Mouse (Mus musculus): Measurements from ENCODE around the gene Rap2a. TPM values are rescaled to one million over a fixed set of nuclear protein-coding genes. Genes with fewer than 3 reads are reported as not detected.

Gene Rap2a
- polyA plus RNA-seq, 1 experiment from 2014 or later = 19.7 TPM

DNA sequence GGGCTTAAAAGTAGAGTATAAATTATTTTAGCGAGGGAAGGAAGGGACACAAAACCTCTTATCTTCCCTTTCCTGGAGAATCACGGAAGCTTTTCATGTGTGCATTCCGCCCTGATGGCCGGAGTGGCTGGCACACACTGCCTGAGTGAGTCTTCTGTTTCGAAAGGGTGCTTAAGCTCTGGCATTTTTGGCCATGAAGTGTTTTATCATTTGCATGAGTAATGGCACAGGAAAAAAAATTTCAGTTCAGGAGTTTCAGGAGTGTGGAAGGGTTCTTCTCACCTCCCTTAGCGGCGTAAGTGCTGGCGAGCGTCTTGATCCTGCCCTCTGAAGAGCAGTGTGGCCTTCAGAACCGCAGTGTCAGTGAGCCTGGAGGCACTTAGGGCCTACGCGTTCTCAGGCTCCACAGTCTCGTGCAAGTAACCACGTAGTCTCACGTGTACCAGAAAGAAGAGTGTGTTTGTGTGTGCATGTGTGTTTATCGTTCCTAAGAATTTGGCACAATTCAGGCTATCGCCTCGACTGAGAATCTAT, 26.8 kb downstream of the Rap2a start:
- Histone ChIP-seq H3K4me1 (ENCODE audit: control insufficient read depth, insufficient read depth, low read length) (no peaks in the 10 kb centered on the region), H3K27me3 (ENCODE audit: control insufficient read depth, insufficient read depth, low read length) (no peaks in the 10 kb centered on the region), H3K4me3 (ENCODE audit: low read depth, low read length) (no peak overlapping the region), H3K36me3 (ENCODE audit: control insufficient read depth, insufficient read depth, low read length) (no peaks in the 10 kb centered on the region), H3K9ac (ENCODE audit: low read length) (no peak overlapping the region), H3K4me2 (no peak overlapping the region), H3K9me3 (ENCODE audit: control insufficient read depth, low read length) (no peaks in the 10 kb centered on the region), H3K27ac (ENCODE audit: low read depth, low read length) (no peak overlapping the region)
- WGBS = 96% methylated on average over 18 of the region's 18 CpGs
- ATAC-seq (ENCODE audit: low FRiP score) (no peak), DNase-seq (ENCODE audit: low spot score, missing footprints) (no peak)

DNA sequence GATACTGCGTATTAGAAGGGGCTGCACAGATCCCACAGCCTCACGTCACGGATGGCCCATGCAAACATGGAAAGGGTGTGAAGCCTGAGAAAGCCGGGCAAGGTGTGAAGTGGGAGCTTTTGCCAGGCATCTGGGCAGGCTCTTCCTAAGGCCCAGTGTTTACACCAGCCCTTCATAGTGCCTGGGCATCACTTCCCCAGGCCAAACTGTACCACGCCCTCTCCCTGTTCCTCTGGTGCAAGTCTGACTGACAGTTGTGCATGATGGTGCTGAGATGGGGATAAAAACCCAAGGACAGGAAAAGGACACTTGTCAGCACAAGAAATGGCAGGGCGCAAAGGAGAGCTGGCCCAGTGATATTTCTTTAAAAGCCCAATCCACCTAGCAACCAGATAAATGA, 27.7 kb downstream of the Rap2a start:
- no peaks in the 10 kb centered on the region for H3K27me3 ChIP-seq (ENCODE audit: control insufficient read depth, insufficient read depth, low read length)
- WGBS = 97% methylated on average over 6 of the region's 6 CpGs
- H3K9me3 ChIP-seq (ENCODE audit: control insufficient read depth, low read length) = no peaks in the 10 kb centered on the region
- ATAC-seq (ENCODE audit: low FRiP score) (no peak), DNase-seq (ENCODE audit: low spot score, missing footprints) (no peak)
- no peak overlapping the region for H3K9ac ChIP-seq (ENCODE audit: low read length)
- H3K4me2 ChIP-seq = no peak overlapping the region
- no peaks in the 10 kb centered on the region for H3K36me3 ChIP-seq (ENCODE audit: control insufficient read depth, insufficient read depth, low read length)
- H3K4me1 ChIP-seq (ENCODE audit: control insufficient read depth, insufficient read depth, low read length) = no peaks in the 10 kb centered on the region
- no peak overlapping the region for H3K27ac ChIP-seq (ENCODE audit: low read depth, low read length)
- H3K4me3 ChIP-seq (ENCODE audit: low read depth, low read length) = no peak overlapping the region

DNA sequence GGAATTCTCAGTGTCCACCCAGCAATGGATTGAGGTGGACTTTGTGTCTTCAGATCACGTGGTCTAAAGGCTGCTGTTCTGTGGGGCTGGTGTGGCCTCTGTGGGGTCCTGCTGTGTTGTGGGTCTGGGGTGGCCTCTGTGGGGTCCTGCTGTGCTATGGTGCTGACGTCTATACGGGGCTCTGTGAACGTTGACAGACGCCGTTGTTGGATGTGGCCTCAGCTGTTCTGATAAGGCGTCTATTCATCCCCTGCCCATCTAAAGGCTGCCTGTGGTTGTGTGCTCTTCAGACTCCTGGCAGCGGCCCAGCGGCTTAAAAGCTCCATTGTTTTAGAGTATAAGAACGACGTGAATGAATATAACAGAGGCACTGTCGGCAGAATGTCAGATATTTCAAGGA, 29.3 kb downstream of the Rap2a start:
- Histone ChIP-seq H3K9me3 (ENCODE audit: control insufficient read depth, low read length) (no peaks in the 10 kb centered on the region), H3K4me1 (ENCODE audit: control insufficient read depth, insufficient read depth, low read length) (no peaks in the 10 kb centered on the region), H3K36me3 (ENCODE audit: control insufficient read depth, insufficient read depth, low read length) (no peaks in the 10 kb centered on the region), H3K27me3 (ENCODE audit: control insufficient read depth, insufficient read depth, low read length) (no peaks in the 10 kb centered on the region), H3K4me2 (no peak overlapping the region), H3K4me3 (ENCODE audit: low read depth, low read length) (no peak overlapping the region), H3K9ac (ENCODE audit: low read length) (no peak overlapping the region), H3K27ac (ENCODE audit: low read depth, low read length) (no peak overlapping the region)
- 75% methylated on average over 12 of the region's 12 CpGs for WGBS
- DNase-seq (ENCODE audit: low spot score, missing footprints) (no peak), ATAC-seq (ENCODE audit: low FRiP score) (0 out of 2 replicates have a peak, but pooled peaks have one; percentile 24)

DNA sequence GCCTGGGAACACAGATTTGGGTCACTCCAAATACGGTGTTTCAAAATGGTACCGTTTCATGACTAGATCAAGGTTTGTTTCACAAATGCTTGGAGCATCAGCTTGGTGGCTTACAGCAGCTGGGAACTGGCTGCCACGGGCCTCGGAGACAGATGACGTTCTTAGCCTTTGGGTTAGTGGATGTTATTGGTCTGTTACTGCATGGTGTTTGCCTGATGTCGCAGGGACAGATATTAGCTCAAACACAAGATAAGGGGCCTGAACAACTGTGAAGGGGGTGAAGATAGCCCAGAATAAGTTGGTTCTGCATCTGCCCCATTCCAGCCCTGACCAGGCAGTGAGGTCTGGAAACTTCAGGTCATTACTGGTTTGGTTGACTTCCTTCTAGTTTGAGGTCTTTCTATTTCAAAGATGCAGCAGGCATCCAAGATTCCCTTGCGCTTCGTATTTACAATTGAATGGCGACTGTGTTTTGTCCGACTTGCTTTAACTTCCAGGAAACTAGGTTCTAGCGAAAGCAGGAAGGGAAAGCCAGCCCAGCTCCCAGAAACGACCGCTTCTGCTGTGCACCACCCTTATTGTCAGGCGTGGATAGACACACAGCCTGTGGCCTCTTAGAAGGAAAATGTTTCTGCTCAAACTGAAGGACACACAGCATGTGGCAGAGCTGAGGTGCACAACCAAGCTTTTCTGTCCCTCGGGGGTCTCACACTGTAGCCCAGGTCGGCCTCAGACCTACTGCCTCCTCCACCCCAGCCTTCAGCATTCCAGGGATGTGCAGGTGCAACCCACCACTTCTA, 30.5 kb downstream of the Rap2a start:
- H3K36me3 ChIP-seq (ENCODE audit: control insufficient read depth, insufficient read depth, low read length) = no peaks in the 10 kb centered on the region
- no peak overlapping the region for H3K4me2 ChIP-seq
- no peaks in the 10 kb centered on the region for H3K4me1 ChIP-seq (ENCODE audit: control insufficient read depth, insufficient read depth, low read length)
- H3K27me3 ChIP-seq (ENCODE audit: control insufficient read depth, insufficient read depth, low read length) = no peaks in the 10 kb centered on the region
- H3K9me3 ChIP-seq (ENCODE audit: control insufficient read depth, low read length) = no peaks in the 10 kb centered on the region
- H3K9ac ChIP-seq (ENCODE audit: low read length) = no peak overlapping the region
- H3K4me3 ChIP-seq (ENCODE audit: low read depth, low read length) = no peak overlapping the region
- DNase-seq (ENCODE audit: low spot score, missing footprints) (no peak), ATAC-seq (ENCODE audit: low FRiP score) (no peak)
- H3K27ac ChIP-seq (ENCODE audit: low read depth, low read length) = no peak overlapping the region
- 91% methylated on average over 16 of the region's 16 CpGs for WGBS

DNA sequence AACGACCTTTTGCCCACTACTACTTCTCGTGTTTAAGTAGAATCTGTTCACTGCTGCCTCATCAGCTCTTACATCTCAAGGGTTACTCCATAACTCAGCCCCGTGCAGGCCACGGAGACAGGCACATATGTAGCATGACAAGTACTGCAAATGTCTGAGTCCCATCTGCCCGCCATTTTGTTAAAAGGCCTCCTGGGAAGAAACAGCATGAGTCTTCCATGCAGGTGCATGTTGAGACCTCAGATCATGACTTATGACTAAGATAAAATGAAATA, 31.1 kb downstream of the Rap2a start:
- no peak for ATAC-seq (ENCODE audit: low FRiP score)
- H3K4me2 ChIP-seq = no peak overlapping the region
- H3K27me3 ChIP-seq (ENCODE audit: control insufficient read depth, insufficient read depth, low read length) = no peaks in the 10 kb centered on the region
- DNase-seq (ENCODE audit: low spot score, missing footprints) = no peak
- H3K9me3 ChIP-seq (ENCODE audit: control insufficient read depth, low read length) = no peaks in the 10 kb centered on the region
- H3K4me1 ChIP-seq (ENCODE audit: control insufficient read depth, insufficient read depth, low read length) = no peaks in the 10 kb centered on the region
- H3K27ac ChIP-seq (ENCODE audit: low read depth, low read length) = no peak overlapping the region
- no peak overlapping the region for H3K4me3 ChIP-seq (ENCODE audit: low read depth, low read length)
- no peaks in the 10 kb centered on the region for H3K36me3 ChIP-seq (ENCODE audit: control insufficient read depth, insufficient read depth, low read length)
- H3K9ac ChIP-seq (ENCODE audit: low read length) = no peak overlapping the region
- WGBS = 92% methylated on average over 5 of the region's 5 CpGs

DNA sequence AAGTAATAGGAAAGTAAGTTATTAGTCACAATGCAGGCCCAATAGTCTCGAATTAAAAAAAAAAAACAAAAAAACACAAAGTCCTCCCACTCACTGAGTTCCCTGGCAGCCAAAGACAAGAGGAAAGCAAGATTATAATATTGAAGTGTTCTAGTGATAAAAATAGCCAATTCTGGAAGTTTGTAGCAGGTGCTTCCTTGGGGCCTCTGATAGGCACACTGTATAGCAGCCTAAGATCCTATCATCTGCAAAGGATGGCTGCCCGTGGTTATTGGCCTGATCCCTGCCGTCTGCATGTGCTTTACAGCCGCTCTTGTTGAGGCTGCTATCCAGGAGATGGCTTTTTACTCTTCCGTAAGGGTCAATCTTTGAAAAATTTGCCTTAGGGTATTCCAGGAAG, 33.6 kb downstream of the Rap2a start:
- H3K9ac ChIP-seq (ENCODE audit: low read length) = no peak overlapping the region
- no peaks in the 10 kb centered on the region for H3K4me1 ChIP-seq (ENCODE audit: control insufficient read depth, insufficient read depth, low read length)
- H3K36me3 ChIP-seq (ENCODE audit: control insufficient read depth, insufficient read depth, low read length) = no peaks in the 10 kb centered on the region
- H3K27ac ChIP-seq (ENCODE audit: low read depth, low read length) = no peak overlapping the region
- DNase-seq (ENCODE audit: low spot score, missing footprints) (no peak), ATAC-seq (ENCODE audit: low FRiP score) (no peak)
- no peaks in the 10 kb centered on the region for H3K9me3 ChIP-seq (ENCODE audit: control insufficient read depth, low read length)
- 89% methylated on average over 5 of the region's 5 CpGs for WGBS
- no peaks in the 10 kb centered on the region for H3K27me3 ChIP-seq (ENCODE audit: control insufficient read depth, insufficient read depth, low read length)
- H3K4me3 ChIP-seq (ENCODE audit: low read depth, low read length) = no peak overlapping the region
- no peak overlapping the region for H3K4me2 ChIP-seq

DNA sequence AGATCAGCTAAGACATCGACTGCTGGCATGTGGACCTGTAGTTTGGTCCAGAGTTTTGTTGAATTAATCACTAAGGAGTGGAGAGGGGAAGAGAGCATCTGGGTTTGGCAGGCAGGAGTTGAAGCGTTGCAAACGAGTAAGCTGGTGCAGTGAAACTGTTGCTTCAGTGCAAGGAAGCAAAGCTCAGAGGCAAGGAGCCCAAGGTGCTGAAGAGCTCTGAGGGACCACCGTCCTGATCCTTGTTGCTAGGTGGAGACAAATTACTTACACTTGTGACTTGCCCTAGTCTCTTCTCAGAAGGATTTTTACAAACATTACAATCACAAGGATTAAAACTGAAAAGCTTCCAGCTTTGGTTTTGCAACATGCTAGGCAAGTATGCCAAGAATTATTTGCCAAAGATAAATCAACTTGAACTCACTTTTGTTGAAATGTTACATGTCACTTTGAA, 36.6 kb downstream of the Rap2a start:
- Histone ChIP-seq H3K36me3 (ENCODE audit: control insufficient read depth, insufficient read depth, low read length) (no peaks in the 10 kb centered on the region), H3K4me3 (ENCODE audit: low read depth, low read length) (no peak overlapping the region), H3K4me2 (no peak overlapping the region), H3K27me3 (ENCODE audit: control insufficient read depth, insufficient read depth, low read length) (no peaks in the 10 kb centered on the region), H3K9me3 (ENCODE audit: control insufficient read depth, low read length) (no peaks in the 10 kb centered on the region), H3K9ac (ENCODE audit: low read length) (no peak overlapping the region), H3K4me1 (ENCODE audit: control insufficient read depth, insufficient read depth, low read length) (no peaks in the 10 kb centered on the region), H3K27ac (ENCODE audit: low read depth, low read length) (no peak overlapping the region)
- 86% methylated on average over 4 of the region's 4 CpGs for WGBS
- no peak for ATAC-seq (ENCODE audit: low FRiP score)
- DNase-seq (ENCODE audit: low spot score, missing footprints) = no peak

DNA sequence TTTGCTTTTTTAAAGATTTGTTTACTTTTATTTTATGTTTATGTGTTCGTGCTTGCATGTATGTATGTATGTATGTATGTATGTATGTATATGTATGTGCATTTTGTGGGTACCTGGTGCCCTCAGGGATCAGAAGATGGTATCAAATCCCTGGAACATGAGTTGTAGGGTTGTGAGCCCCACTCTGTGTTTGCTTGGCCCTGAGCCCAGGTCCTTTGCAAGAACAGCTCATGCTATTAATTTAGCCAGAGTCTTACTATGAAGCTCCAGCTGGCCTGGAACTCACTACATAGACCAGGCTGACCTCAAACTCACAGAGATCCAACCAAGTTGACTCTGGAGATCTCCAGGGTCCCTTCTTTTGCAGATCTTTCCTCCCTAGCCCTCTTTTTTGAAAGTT, 37.1 kb downstream of the Rap2a start:
- H3K4me2 ChIP-seq = no peak overlapping the region
- no peak overlapping the region for H3K4me3 ChIP-seq (ENCODE audit: low read depth, low read length)
- H3K9ac ChIP-seq (ENCODE audit: low read length) = no peak overlapping the region
- no peaks in the 10 kb centered on the region for H3K36me3 ChIP-seq (ENCODE audit: control insufficient read depth, insufficient read depth, low read length)
- no peak for ATAC-seq (ENCODE audit: low FRiP score)
- H3K4me1 ChIP-seq (ENCODE audit: control insufficient read depth, insufficient read depth, low read length) = no peaks in the 10 kb centered on the region
- H3K9me3 ChIP-seq (ENCODE audit: control insufficient read depth, low read length) = no peaks in the 10 kb centered on the region
- no peak overlapping the region for H3K27ac ChIP-seq (ENCODE audit: low read depth, low read length)
- 74% methylated on average over 1 of the region's 1 CpGs for WGBS
- H3K27me3 ChIP-seq (ENCODE audit: control insufficient read depth, insufficient read depth, low read length) = no peaks in the 10 kb centered on the region
- DNase-seq (ENCODE audit: low spot score, missing footprints) = no peak

DNA sequence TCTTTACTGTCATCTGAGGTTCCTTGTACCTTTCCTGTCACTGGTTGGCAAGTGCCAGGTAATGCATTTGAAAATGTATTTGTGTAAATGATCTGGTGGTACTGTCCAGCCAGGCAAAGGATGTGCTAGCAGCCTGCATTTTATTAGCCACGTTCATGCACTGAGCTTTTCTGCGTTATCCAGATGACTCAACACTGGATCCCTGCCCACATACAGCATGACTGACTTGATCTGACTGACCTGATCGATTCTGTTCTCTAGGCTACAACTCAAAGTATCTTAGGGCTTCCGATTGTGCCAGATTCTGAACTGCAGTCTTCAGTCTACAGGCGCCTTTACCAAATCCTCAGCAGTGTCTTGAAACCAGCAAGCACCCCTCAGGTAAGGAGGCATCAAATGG, 40.5 kb downstream of the Rap2a start:
- no peaks in the 10 kb centered on the region for H3K4me1 ChIP-seq (ENCODE audit: control insufficient read depth, insufficient read depth, low read length)
- no peak overlapping the region for H3K4me3 ChIP-seq (ENCODE audit: low read depth, low read length)
- H3K4me2 ChIP-seq = no peak overlapping the region
- no peaks in the 10 kb centered on the region for H3K9me3 ChIP-seq (ENCODE audit: control insufficient read depth, low read length)
- WGBS = 88% methylated on average over 5 of the region's 5 CpGs
- H3K27ac ChIP-seq (ENCODE audit: low read depth, low read length) = no peak overlapping the region
- ATAC-seq (ENCODE audit: low FRiP score) = no peak
- H3K36me3 ChIP-seq (ENCODE audit: control insufficient read depth, insufficient read depth, low read length) = no peaks in the 10 kb centered on the region
- no peak for DNase-seq (ENCODE audit: low spot score, missing footprints)
- no peaks in the 10 kb centered on the region for H3K27me3 ChIP-seq (ENCODE audit: control insufficient read depth, insufficient read depth, low read length)
- no peak overlapping the region for H3K9ac ChIP-seq (ENCODE audit: low read length)

All from midbrain, embryonic 11.5 days (tissue).